Mouse (Mus musculus): ENCODE measurements around the gene Ighmbp2.

DNA sequence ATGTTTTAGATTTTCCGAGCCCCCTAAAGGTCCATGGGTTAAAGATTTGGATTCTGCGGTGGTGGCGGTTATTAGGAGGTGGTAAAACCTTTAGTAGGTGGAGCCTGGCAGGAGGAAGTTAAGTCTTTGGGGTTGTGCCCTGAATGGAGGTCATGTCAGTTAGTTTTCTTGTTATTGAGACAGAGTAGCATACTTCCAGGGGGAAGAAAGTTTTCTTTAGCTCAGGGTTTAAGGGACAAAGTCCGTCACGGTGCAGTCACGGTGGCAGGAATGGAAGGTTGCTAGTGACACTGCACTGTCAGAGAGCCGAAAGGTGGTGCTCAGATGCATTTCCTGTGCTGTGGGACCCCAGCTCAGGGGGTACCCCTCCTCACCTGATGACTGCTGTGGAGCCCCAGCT lies 15.0 kb upstream of the Ighmbp2 start:
- TF ChIP-seq ZC3H11A (IDR thresholded peaks at IDR 0.05; ENCODE audit: borderline replicate concordance, low read depth, low read length) (no peak), ZNF384 (IDR thresholded peaks at IDR 0.05; ENCODE audit: low read depth, low read length) (no peak), MAFK (IDR thresholded peaks at IDR 0.05; ENCODE audit: insufficient read depth, low read depth, low read length) (no peak)

All from ES-E14 (cell line).